Mouse (Mus musculus) hindbrain, embryonic 16.5 days (tissue): ENCODE data around the gene Plin5. TPM values are rescaled to one million over a fixed set of nuclear protein-coding genes. Genes with fewer than 3 reads are reported as not detected.

ENCODE experiments used
- ATAC-seq: fragments of 200-750 bp; cut with Nextera tagmentation; 2 replicates; pipeline ENCODE4 v1.8.0; 2017; ENCODE audit warnings: moderate TSS enrichment, moderate library complexity
- H3K27ac ChIP-seq: fragments of 300-500 bp; sonication (generic); 2 replicates; pipeline ENCODE4 v1.5.1; 2014; ENCODE audit warnings: low read depth, mild to moderate bottlenecking, control low read depth, low read length, moderate library complexity
- H3K27me3 ChIP-seq: fragments of 300-500 bp; sonication (generic); replicated peaks from 2 replicates; pipeline ENCODE4 v1.6.1; 2014; ENCODE audit warnings: low read length; ENCODE audit not compliant: control insufficient read depth, insufficient read depth
- H3K36me3 ChIP-seq: fragments of 300-500 bp; sonication (generic); 2 replicates; pipeline ENCODE4 v1.6.1; 2014; ENCODE audit warnings: mild to moderate bottlenecking, low read length, moderate library complexity, mixed read lengths; ENCODE audit not compliant: control insufficient read depth, insufficient read depth
- H3K4me1 ChIP-seq: fragments of 300-500 bp; sonication (generic); 2 replicates; pipeline ENCODE4 v1.6.1; 2014; ENCODE audit warnings: low read depth, low read length; ENCODE audit not compliant: control insufficient read depth, insufficient read depth
- H3K4me2 ChIP-seq: fragments of 300-500 bp; sonication (generic); 2 replicates; pipeline ENCODE4 v1.6.1; 2014; ENCODE audit warnings: mild to moderate bottlenecking, low read length, control low read depth, moderate library complexity
- H3K4me3 ChIP-seq: fragments of 300-500 bp; sonication (generic); 2 replicates; pipeline ENCODE4 v1.5.1; 2014; ENCODE audit warnings: mild to moderate bottlenecking, low read length, control low read depth, moderate library complexity
- H3K9ac ChIP-seq: fragments of 300-500 bp; sonication (generic); 2 replicates; pipeline ENCODE4 v1.6.1; 2014; ENCODE audit warnings: low read depth, mild to moderate bottlenecking, control low read depth, low read length, moderate library complexity
- H3K9me3 ChIP-seq: fragments of 300-500 bp; sonication (generic); 2 replicates; pipeline ENCODE4 v1.6.1; 2014; ENCODE audit warnings: mild to moderate bottlenecking, low read length, moderate library complexity; ENCODE audit not compliant: control insufficient read depth
- WGBS: fragments of 180-500 bp; shearing (Covaris S2); extraction: QIAGEN DNeasy Blood & Tissue Kit; methylation state at CpG from one replicate; pipeline ENCODE4 v1.1.7; 2014; 5-methylcytosine and 5-hydroxymethylcytosine counted together
- polyA plus RNA-seq: library from polyadenylated mRNA; unstranded; fragments of >200 nt; fragmentation: Nextera tagmentation; extraction: Ambion mirVana; gene quantifications from 2 replicates; pipeline ENCODE4 v1.2.1, GENCODE M21; 2015

Plin5 gene
- polyA plus RNA-seq, 1 experiment from 2014 or later: 3.4 TPM

DNA sequence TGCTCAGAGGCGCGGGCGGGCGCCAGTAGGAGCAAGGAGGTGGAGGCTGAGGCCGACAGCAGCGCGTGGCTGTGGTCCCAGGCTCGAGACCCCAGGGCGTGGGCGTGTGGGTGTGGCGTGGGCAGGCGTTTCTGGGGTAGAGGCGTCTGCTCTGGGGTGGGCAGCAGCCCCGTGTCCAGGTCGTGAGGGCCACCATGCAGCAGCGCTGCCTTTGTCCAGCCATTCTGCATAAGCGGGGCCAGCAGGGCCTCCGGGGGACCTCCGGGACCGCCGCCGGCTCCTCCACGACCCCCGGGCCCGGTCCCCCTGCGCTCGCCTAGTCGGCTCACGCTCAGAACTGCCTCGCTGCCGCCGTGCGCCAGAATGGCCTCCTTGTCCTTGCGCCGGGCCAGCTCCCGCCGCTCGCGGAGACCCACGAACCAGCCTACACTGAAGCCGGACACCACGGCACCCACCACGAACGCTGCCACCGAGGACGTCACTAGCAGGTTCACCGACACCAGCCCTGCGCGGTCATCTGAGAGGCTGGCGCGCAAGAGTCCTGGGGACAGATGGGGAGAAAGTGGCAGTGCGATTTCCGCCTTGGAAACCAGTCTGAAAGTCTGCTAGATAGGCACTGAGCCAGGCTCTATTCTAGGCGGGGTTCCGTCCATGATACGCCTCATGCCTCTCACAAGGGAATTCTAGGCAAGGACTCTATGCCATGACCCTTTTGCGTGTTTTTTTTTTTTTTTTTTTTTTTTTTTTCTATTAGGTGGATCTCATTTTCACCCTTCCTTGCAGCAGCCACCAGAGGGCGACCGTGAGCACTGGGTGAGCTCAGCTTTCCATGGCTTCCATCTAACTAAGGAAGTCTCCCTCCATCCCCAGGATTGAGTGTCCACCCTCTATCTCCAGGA, 7.2 kb upstream of the Plin5 start:
- Histone ChIP-seq H3K4me2 (peak overlapping the region; percentile 44), H3K36me3 (peaks cover 52% of the 10 kb centered on the region), H3K9ac (peak overlapping the region; percentile 31; the same call in 1 of the 2 replicates), H3K4me3 (peak overlapping the region; percentile 24; the same call in 1 of the 2 replicates), H3K27ac (no peak overlapping the region), H3K27me3 (peaks cover 38% of the 10 kb centered on the region), H3K9me3 (peaks cover 14% of the 10 kb centered on the region), H3K4me1 (peaks cover 3% of the 10 kb centered on the region; the same call in 1 of the 2 replicates)
- ATAC-seq: no peak
- WGBS: 11% methylated on average over 57 of the region's 59 CpGs

DNA sequence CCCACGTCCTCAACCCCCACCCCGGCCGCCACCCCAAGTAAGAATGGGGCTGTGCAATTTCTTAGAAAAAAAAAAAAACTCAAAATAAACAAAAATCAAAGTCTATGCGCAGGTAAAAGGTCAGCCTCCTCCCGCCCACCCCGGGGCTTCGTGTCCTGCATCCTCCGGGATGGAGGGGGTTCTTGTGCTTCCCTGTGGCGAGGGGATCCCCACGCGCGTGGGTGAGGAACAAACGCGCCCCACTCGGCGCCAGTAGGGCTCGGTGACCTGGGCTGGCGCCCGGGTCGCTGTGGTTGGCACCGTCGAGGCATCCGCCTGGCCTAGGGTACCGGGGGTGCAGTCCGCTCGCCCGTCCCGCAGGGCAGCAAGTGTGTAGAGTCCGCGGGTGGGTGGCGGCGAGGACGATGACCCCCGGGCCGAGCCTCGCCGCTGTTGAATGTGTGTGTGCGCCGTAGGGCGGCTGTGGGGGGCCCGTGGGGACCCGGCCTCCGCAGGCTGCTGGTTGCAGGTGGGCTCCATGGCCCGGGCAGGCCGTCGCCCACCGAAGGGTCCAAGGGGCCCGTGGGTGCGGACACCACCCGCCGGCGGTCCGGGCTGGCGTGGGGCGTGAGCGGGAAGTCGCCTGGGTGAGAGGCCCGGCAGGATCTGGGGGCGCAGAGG, 6.4 kb upstream of the Plin5 start:
- H3K9me3 ChIP-seq: peaks cover 14% of the 10 kb centered on the region
- WGBS: 42% methylated on average over 58 of the region's 59 CpGs
- H3K4me3 ChIP-seq: 0 out of 2 replicates have a peak overlapping the region, but pooled peaks have one; percentile 24
- peaks cover 3% of the 10 kb centered on the region; the same call in 1 of the 2 replicates for H3K4me1 ChIP-seq
- no peak overlapping the region for H3K9ac ChIP-seq
- H3K4me2 ChIP-seq: peak overlapping the region; percentile 44
- H3K36me3 ChIP-seq: peaks cover 47% of the 10 kb centered on the region
- H3K27me3 ChIP-seq: peaks cover 43% of the 10 kb centered on the region
- ATAC-seq: no peak
- H3K27ac ChIP-seq: no peak overlapping the region

DNA sequence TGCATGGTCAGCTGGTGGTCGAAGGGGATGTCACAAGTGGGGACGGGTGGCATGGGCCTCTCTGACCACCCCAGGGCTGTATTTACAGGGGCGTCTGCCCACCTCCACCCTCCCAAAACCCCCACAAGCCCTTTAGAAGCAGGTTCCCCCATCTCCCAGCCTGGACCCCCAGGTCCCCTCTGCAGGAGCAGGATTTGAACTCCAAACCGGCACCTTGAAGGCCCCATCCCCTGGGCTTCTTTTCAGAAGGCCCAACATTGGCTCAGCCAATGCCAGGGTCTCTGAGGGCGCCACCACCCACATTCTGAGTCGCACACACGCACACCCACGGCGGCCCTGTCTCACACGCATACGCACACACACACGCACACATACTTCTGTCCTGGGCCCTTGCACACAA, 5.8 kb upstream of the Plin5 start:
- Histone ChIP-seq H3K27me3 (peaks cover 49% of the 10 kb centered on the region), H3K9me3 (peaks cover 14% of the 10 kb centered on the region), H3K27ac (no peak overlapping the region), H3K4me1 (peaks cover 3% of the 10 kb centered on the region; the same call in 1 of the 2 replicates), H3K36me3 (peaks cover 47% of the 10 kb centered on the region), H3K4me2 (no peak overlapping the region), H3K4me3 (no peak overlapping the region), H3K9ac (no peak overlapping the region)
- 88% methylated on average over 12 of the region's 12 CpGs for WGBS
- no peak for ATAC-seq

DNA sequence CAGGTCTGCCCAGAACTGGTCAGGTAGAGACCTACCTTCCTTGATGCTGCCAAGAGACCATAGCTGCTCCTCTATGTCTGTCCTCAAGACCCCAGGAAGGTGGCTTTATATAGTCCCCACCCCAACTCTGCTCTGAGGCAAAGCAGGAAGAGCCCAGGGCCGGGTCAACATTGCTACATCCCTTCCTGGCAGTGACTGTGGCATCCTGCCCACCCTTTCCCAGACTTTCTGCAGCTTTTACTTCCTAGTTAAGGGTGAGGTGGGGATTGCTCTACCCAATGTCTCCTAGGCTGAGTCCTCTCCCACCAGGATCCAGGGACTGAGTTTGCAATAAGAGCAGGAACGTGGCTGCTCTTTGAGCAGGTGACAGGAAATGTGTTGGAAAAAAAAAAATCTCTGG, 4.4 kb upstream of the Plin5 start, which contains the start of gene Lrg1:
TSS of gene Lrg1 (minus strand) at position 176 of the 400 bp plus-strand sequence.
- Histone ChIP-seq H3K9ac (no peak within 1 kb of the TSS), H3K4me1 (peaks cover 8% of the 10 kb centered on the region), H3K27me3 (peaks cover 49% of the 10 kb centered on the region), H3K27ac (no peak within 1 kb of the TSS), H3K9me3 (peaks cover 14% of the 10 kb centered on the region), H3K4me3 (no peak within 1 kb of the TSS), H3K36me3 (peaks cover 37% of the 10 kb centered on the region), H3K4me2 (no peak within 1 kb of the TSS)
- no peak for ATAC-seq
- WGBS: 55% methylated on average over 2 of the region's 2 CpGs

DNA sequence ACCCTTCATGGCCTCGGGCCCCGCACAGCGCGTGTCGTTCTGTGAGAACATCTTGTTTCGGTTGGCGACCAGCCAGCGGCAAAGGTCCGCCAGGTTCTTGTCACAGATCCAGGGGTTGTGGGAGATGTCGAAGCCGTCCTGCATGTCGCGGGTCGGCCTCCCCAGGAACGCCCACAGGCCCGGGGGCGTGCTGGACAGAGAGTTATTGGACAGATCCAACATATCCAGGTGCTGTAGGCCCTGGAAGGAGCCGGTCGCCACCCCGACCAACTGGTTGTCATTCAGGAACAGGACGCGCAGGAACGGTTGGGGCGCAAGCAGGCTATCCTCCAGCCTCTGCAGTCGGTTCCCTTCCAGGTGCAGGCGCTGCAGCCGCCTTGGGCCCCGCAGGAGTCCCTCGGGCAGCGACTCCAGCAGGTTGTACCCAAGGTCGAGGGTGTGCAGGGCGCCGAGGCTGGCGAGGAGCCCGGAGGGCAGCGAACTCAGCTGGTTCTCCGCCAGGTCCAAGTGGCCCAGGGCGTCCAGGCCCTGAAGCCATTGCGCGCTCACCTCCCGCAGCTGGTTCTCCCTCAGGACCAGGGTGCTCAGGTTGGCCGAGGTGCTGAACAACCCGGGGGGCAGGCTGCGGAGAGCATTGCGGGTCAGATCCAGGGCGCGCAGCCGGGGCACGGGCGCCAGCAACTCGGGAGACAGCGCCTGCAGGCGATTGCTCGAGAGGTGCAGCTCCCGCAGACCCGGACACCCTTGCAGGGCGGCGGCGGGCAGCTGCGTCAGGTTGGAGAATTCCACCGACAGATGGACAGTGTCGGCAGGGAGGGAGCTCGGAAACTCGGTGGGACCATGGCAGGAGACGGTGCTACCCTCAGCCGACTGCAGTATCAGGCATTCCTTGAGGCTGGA, 2.8 kb upstream of the Plin5 start:
- 10% methylated on average over 66 of the region's 66 CpGs for WGBS
- Histone ChIP-seq H3K4me2 (peak overlapping the region; percentile 20), H3K27me3 (peaks cover 49% of the 10 kb centered on the region), H3K36me3 (peaks cover 25% of the 10 kb centered on the region), H3K9ac (no peak overlapping the region; the same call in 1 of the 2 replicates), H3K4me3 (no peak overlapping the region), H3K4me1 (peaks cover 8% of the 10 kb centered on the region), H3K27ac (no peak overlapping the region), H3K9me3 (peaks cover 14% of the 10 kb centered on the region)
- ATAC-seq: no peak

DNA sequence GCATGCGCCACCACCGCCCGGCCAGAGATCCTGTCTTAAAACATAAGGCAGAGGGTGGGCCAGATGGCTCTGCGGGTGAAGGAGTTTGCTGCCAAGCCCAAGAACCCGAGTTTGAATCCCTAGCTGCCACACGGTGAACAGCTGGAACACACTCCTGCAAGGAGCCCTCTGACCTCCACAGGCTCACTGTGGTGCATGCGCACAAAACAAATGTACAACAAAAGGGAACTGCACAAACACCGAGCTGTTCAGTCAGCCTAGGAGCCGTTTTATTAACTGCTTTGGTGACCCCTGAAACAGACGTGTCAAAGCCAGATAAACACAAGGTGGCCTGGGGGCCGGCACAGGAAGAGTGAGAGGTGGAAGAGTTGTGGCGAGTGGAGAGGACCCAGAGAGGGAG, 2.0 kb upstream of the Plin5 start:
- Histone ChIP-seq H3K9ac (no peak overlapping the region; the same call in 1 of the 2 replicates), H3K9me3 (peaks cover 14% of the 10 kb centered on the region), H3K4me1 (peaks cover 8% of the 10 kb centered on the region), H3K4me3 (no peak overlapping the region), H3K4me2 (no peak overlapping the region; the same call in 1 of the 2 replicates), H3K27me3 (peaks cover 46% of the 10 kb centered on the region), H3K27ac (no peak overlapping the region), H3K36me3 (peaks cover 20% of the 10 kb centered on the region)
- no peak for ATAC-seq
- 38% methylated on average over 12 of the region's 12 CpGs for WGBS

DNA sequence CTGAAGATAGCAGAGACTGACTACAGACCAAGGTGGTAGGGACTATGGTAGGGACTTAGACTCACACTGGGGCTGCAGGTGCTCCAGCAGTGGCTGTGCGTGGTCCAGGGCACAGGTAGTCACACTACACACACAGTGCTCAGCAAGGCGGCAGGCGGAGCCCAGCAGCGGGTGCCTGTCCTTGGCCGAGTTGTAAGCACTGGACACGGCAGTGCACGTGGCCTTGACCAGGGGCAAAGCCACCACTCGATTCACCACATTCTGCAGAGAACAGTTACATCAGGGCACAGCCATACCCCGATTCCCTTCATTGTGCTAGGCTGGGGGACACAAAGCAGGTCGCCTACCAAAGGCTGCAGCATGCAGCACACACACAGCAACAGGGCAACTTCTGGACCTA, 1.2 kb downstream of the Plin5 start:
- Histone ChIP-seq H3K36me3 (no peaks in the 10 kb centered on the region), H3K9me3 (no peaks in the 10 kb centered on the region), H3K9ac (no peak overlapping the region), H3K4me1 (peaks cover 8% of the 10 kb centered on the region), H3K27me3 (peaks cover 18% of the 10 kb centered on the region), H3K4me2 (no peak overlapping the region), H3K27ac (no peak overlapping the region), H3K4me3 (no peak overlapping the region)
- no peak for ATAC-seq
- 80% methylated on average over 10 of the region's 10 CpGs for WGBS

DNA sequence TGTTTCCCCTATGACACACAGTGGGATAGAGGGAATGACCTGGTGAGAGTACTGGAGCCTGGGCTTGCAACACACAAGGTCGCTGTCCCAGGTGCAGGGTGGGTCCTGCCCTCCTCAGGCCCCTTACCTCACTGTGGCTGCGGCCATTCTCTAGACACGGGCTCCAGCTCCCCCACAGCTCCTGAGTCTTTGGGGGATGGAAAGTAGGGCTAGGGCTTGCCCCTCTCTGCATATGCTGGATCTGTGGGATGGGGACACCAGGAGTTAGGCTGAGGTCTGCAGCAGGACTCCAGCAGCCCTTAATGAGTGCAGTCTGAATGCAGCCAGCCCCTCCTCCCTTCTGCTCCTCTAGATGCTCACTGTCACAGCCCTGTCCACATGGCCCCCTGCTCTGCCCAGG, 4.7 kb downstream of the Plin5 start:
- H3K4me3 ChIP-seq: no peak overlapping the region
- ATAC-seq: 0 out of 2 replicates have a peak, but pooled peaks have one; percentile 2
- 81% methylated on average over 3 of the region's 3 CpGs for WGBS
- no peaks in the 10 kb centered on the region for H3K9me3 ChIP-seq
- H3K4me1 ChIP-seq: peaks cover 5% of the 10 kb centered on the region
- no peaks in the 10 kb centered on the region for H3K36me3 ChIP-seq
- H3K4me2 ChIP-seq: no peak overlapping the region
- no peak overlapping the region for H3K9ac ChIP-seq
- H3K27ac ChIP-seq: no peak overlapping the region
- no peaks in the 10 kb centered on the region for H3K27me3 ChIP-seq
